Mouse (Mus musculus) lung, postnatal 0 days (tissue): ENCODE data around the gene Mrpl45. TPM values are rescaled to one million over a fixed set of nuclear protein-coding genes. Genes with fewer than 3 reads are reported as not detected.

Experiments used
- ATAC-seq: fragments of 200-750 bp; cut with Nextera tagmentation; 2 replicates; pipeline ENCODE4 v1.8.0; 2017; ENCODE audit warnings: moderate library complexity
- DNase-seq: peaks from one replicate; pipeline ENCODE4 v3.0.0-alpha.2; 2016; ENCODE audit warnings: low spot score
- H3K27ac ChIP-seq: fragments of 300-500 bp; sonication (generic); 2 replicates; pipeline ENCODE4 v1.5.1; 2014; ENCODE audit warnings: antibody characterized with exemption, mild to moderate bottlenecking, low read length, mixed read lengths
- H3K27me3 ChIP-seq: fragments of 300-500 bp; sonication (generic); replicated peaks from 2 replicates; pipeline ENCODE4 v1.6.1; 2014; ENCODE audit warnings: low read length, mixed read lengths; ENCODE audit not compliant: insufficient read depth
- H3K36me3 ChIP-seq: fragments of 300-500 bp; sonication (generic); 2 replicates; pipeline ENCODE4 v1.6.1; 2014; ENCODE audit warnings: low read length, mixed read lengths; ENCODE audit not compliant: insufficient read depth
- H3K4me1 ChIP-seq: fragments of 300-500 bp; sonication (generic); 2 replicates; pipeline ENCODE4 v1.6.1; 2014; ENCODE audit warnings: antibody characterized with exemption, low read depth, low read length, mixed read lengths; ENCODE audit not compliant: insufficient read depth
- H3K4me2 ChIP-seq: fragments of 300-500 bp; sonication (generic); replicated peaks from 2 replicates; pipeline ENCODE4 v1.6.1; 2014; ENCODE audit warnings: low read depth, mild to moderate bottlenecking, low read length, moderate library complexity, mixed read lengths
- H3K4me3 ChIP-seq: fragments of 300-500 bp; sonication (generic); 2 replicates; pipeline ENCODE4 v1.5.1; 2014; ENCODE audit warnings: low read depth, low read length
- H3K9ac ChIP-seq: fragments of 300-500 bp; sonication (generic); replicated peaks from 2 replicates; pipeline ENCODE4 v1.6.1; 2014; ENCODE audit warnings: low read depth, mild to moderate bottlenecking
- H3K9me3 ChIP-seq: fragments of 300-500 bp; sonication (generic); 2 replicates; pipeline ENCODE4 v1.6.1; 2016; ENCODE audit warnings: low read length, mixed read lengths
- CTCF ChIP-seq: IDR thresholded peaks from 2 replicates; pipeline ENCODE4 v1.5.1; 2016; ENCODE audit warnings: antibody characterized with exemption, mild to moderate bottlenecking
- EP300 ChIP-seq: IDR thresholded peaks from 2 replicates; pipeline ENCODE4 v1.6.1; 2016; ENCODE audit warnings: antibody characterized with exemption, mild to moderate bottlenecking, control low read depth
- WGBS: fragments of 180-500 bp; shearing (Covaris S2); extraction: QIAGEN DNeasy Blood & Tissue Kit; methylation state at CpG from one replicate; pipeline ENCODE4 v1.1.7; 2014; 5-methylcytosine and 5-hydroxymethylcytosine counted together
- polyA plus RNA-seq: library from polyadenylated mRNA; unstranded; fragments of >200 nt; fragmentation: Nextera tagmentation; extraction: Ambion mirVana; gene quantifications from 2 replicates; pipeline ENCODE4 v1.2.1, GENCODE M21; 2015

Gene Mrpl45
- polyA plus RNA-seq, 1 experiment from 2014 or later = 22.4 TPM

- H3K27me3 ChIP-seq = no peaks in the 10 kb centered on the region
- DNase-seq (no peak), ATAC-seq (no peak)
- WGBS = 59% methylated on average over 12 of the region's 12 CpGs
- no peak overlapping the region for H3K27ac ChIP-seq
- no peak overlapping the region for H3K9ac ChIP-seq
- no peaks in the 10 kb centered on the region for H3K9me3 ChIP-seq
- no peaks in the 10 kb centered on the region for H3K36me3 ChIP-seq
- TF ChIP-seq CTCF (no peak), EP300 (no peak)
- no peaks in the 10 kb centered on the region for H3K4me1 ChIP-seq
- H3K4me3 ChIP-seq = no peak overlapping the region
- no peak overlapping the region for H3K4me2 ChIP-seq
Measured at GRCm38 (mm10) chr11:97289276-97290230, 26.0 kb upstream of the Mrpl45 start.

GRCm38 (mm10) chr11:97292731-97293130 lies 22.8 kb upstream of the Mrpl45 start:
- no peak for TF ChIP-seq EP300
- no peak for TF ChIP-seq CTCF
- H3K9ac ChIP-seq = no peak overlapping the region
- no peaks in the 10 kb centered on the region for H3K9me3 ChIP-seq
- no peak overlapping the region for H3K4me3 ChIP-seq
- no peak overlapping the region for H3K27ac ChIP-seq
- no peaks in the 10 kb centered on the region for H3K27me3 ChIP-seq
- H3K36me3 ChIP-seq = no peaks in the 10 kb centered on the region
- DNase-seq (no peak), ATAC-seq (no peak)
- no peak overlapping the region for H3K4me2 ChIP-seq
- WGBS = 96% methylated on average over 1 of the region's 1 CpGs
- H3K4me1 ChIP-seq = no peaks in the 10 kb centered on the region

GRCm38 (mm10) chr11:97296542-97296941 lies 19.0 kb upstream of the Mrpl45 start:
- Histone ChIP-seq H3K36me3 (no peaks in the 10 kb centered on the region), H3K27ac (no peak overlapping the region), H3K9me3 (no peaks in the 10 kb centered on the region), H3K27me3 (no peaks in the 10 kb centered on the region), H3K9ac (no peak overlapping the region), H3K4me2 (no peak overlapping the region), H3K4me3 (no peak overlapping the region), H3K4me1 (no peaks in the 10 kb centered on the region)
- TF ChIP-seq CTCF (no peak), EP300 (no peak)
- ATAC-seq (no peak), DNase-seq (no peak)
- 75% methylated on average over 3 of the region's 4 CpGs for WGBS

GRCm38 (mm10) chr11:97299939-97300338 lies 15.6 kb upstream of the Mrpl45 start:
- Histone ChIP-seq H3K9ac (no peak overlapping the region), H3K36me3 (no peaks in the 10 kb centered on the region), H3K4me3 (no peak overlapping the region), H3K9me3 (no peaks in the 10 kb centered on the region), H3K27me3 (no peaks in the 10 kb centered on the region), H3K4me1 (peaks cover 9% of the 10 kb centered on the region), H3K4me2 (no peak overlapping the region), H3K27ac (no peak overlapping the region)
- DNase-seq (no peak), ATAC-seq (no peak)
- TF ChIP-seq CTCF = no peak
- TF ChIP-seq EP300 = no peak
- WGBS = 86% methylated on average over 2 of the region's 2 CpGs

- H3K4me3 ChIP-seq = no peak overlapping the region
- no peaks in the 10 kb centered on the region for H3K27me3 ChIP-seq
- H3K9me3 ChIP-seq = no peaks in the 10 kb centered on the region
- no peak overlapping the region for H3K4me2 ChIP-seq
- H3K27ac ChIP-seq = peak overlapping the region; percentile 83
- H3K4me1 ChIP-seq = peaks cover 9% of the 10 kb centered on the region
- H3K9ac ChIP-seq = no peak overlapping the region
- 73% methylated on average over 16 of the region's 16 CpGs for WGBS
- TF ChIP-seq EP300 (no peak), CTCF (no peak)
- ATAC-seq (no peak), DNase-seq (no peak)
- no peaks in the 10 kb centered on the region for H3K36me3 ChIP-seq
Measured at GRCm38 (mm10) chr11:97301406-97301805, 14.1 kb upstream of the Mrpl45 start.

GRCm38 (mm10) chr11:97302231-97302781 lies 13.2 kb upstream of the Mrpl45 start:
- DNase-seq = peak; percentile 97
- H3K4me2 ChIP-seq = 0 out of 2 replicates have a peak overlapping the region, but pooled peaks have one; percentile 19
- WGBS = 10% methylated on average over 7 of the region's 7 CpGs
- peak; percentile 77 for TF ChIP-seq EP300
- peak; percentile 34; the same call in 1 of the 2 replicates for TF ChIP-seq CTCF
- peak overlapping the region; percentile 83 for H3K27ac ChIP-seq
- H3K4me1 ChIP-seq = peaks cover 9% of the 10 kb centered on the region
- H3K9ac ChIP-seq = no peak overlapping the region
- no peaks in the 10 kb centered on the region for H3K9me3 ChIP-seq
- ATAC-seq = peak; percentile 92
- H3K36me3 ChIP-seq = no peaks in the 10 kb centered on the region
- H3K27me3 ChIP-seq = no peaks in the 10 kb centered on the region
- H3K4me3 ChIP-seq = no peak overlapping the region
